Mouse (Mus musculus): ENCODE measurements at regions not wholly inside any gene's neighbourhood (a gene's known extent, or its start where the extent isn't known, plus 50 kb on each side); places are given as distances from the start of the nearest gene placed in this dataset.

DNA sequence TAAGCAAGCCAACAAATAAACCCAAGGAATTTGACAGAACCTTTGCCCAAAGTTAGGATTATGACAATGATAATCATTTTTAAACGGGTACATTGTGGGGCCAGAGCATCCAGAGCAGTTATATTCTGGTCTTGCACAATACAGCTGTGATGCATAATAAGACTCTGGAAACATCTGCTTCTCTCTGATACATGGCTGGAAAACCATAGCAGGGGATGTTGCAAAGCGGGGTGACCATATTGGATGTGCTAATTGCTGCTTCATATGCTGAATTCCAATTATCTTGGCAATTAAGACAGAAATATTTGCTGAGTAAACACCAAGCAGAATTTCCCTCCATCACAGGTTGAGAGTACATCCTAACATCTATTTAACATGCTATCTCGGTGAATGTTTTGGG lies 70.5 kb upstream of the Csl start:
- 70% methylated on average over 3 of the region's 3 CpGs for WGBS

DNA sequence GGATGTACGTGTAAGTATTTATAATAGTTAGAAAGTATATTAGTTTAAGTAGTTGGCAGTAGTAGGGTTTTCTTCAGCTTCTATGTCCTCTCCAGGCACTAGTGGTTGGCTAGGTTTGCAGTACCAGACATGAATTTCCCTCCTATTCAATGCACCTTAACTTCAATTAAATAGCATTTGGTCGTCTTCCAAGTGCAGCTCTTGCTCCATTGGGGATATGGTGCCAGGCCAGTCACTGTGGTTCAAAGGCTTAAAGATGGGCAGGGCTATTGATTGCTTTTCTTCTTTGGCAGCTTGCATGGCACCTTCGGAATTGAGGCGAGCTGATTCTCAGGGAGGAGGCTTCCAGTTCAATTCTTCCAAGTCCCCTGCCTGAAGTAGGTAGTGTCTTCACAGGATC lies 68.0 kb upstream of the Csl start:
- Histone ChIP-seq H3K4me3 (no peak overlapping the region), H3K4me2 (no peak overlapping the region), H3K9me3 (no peaks in the 10 kb centered on the region), H3K27me3 (no peaks in the 10 kb centered on the region), H3K9ac (no peak overlapping the region), H3K27ac (no peak overlapping the region), H3K4me1 (0 out of 2 replicates have a peak, but pooled peaks cover 3% of the 10 kb centered on the region), H3K36me3 (no peaks in the 10 kb centered on the region)
- 85% methylated on average over 4 of the region's 4 CpGs for WGBS
- no peak for ATAC-seq (ENCODE audit: insufficient number of reproducible peaks, insufficient read depth, low FRiP score, low TSS enrichment, low read depth)

More for the DNA sequence above, 70.5 kb upstream of the Csl start:
- no peaks in the 10 kb centered on the region for H3K27me3 ChIP-seq
- no peak overlapping the region for H3K27ac ChIP-seq
- no peaks in the 10 kb centered on the region for H3K36me3 ChIP-seq
- H3K4me2 ChIP-seq = no peak overlapping the region
- no peak overlapping the region for H3K9ac ChIP-seq
- H3K4me1 ChIP-seq = 0 out of 2 replicates have a peak, but pooled peaks cover 3% of the 10 kb centered on the region
- ATAC-seq (ENCODE audit: insufficient number of reproducible peaks, insufficient read depth, low FRiP score, low TSS enrichment, low read depth) = no peak
- H3K4me3 ChIP-seq = no peak overlapping the region
- H3K9me3 ChIP-seq = no peaks in the 10 kb centered on the region

GRCm38 (mm10) chr10:99825881-99826280 lies 66.4 kb upstream of the Csl start:
- no peak for ATAC-seq (ENCODE audit: insufficient number of reproducible peaks, insufficient read depth, low FRiP score, low TSS enrichment, low read depth)
- WGBS = 78% methylated on average over 4 of the region's 4 CpGs
- Histone ChIP-seq H3K27ac (no peak overlapping the region), H3K9me3 (no peaks in the 10 kb centered on the region), H3K27me3 (no peaks in the 10 kb centered on the region), H3K36me3 (no peaks in the 10 kb centered on the region), H3K4me2 (no peak overlapping the region), H3K9ac (no peak overlapping the region), H3K4me1 (0 out of 2 replicates have a peak, but pooled peaks cover 3% of the 10 kb centered on the region), H3K4me3 (no peak overlapping the region)

DNA sequence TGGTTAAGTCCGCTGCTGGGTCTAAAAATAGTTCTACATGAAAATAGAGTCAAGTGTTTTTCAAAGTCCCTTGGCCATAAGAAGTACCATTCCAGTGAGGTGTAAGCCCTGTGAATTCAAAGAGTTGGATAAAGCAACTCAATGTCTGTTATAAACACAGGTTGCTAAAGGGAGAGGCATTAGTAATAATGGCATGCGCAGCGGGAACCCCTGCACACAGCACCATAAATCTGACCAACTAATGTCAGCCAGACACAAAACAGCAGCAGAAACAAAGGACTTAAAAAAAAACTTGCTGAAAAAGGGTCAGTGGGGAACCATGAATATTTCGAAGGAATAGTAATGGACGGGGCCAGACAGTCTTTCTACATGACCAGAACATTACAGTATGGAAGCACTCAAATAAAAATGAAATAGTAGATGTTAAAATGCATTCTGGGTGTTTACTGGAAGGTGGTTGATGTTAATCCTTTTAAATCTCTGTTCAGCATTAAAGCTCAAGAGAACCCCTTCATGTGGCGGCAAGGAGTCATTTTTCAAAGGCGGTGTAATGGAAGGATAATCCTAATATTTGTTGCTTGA lies 52.7 kb upstream of the Csl start:
- no peak for ATAC-seq (ENCODE audit: insufficient number of reproducible peaks, insufficient read depth, low FRiP score, low TSS enrichment, low read depth)

DNA sequence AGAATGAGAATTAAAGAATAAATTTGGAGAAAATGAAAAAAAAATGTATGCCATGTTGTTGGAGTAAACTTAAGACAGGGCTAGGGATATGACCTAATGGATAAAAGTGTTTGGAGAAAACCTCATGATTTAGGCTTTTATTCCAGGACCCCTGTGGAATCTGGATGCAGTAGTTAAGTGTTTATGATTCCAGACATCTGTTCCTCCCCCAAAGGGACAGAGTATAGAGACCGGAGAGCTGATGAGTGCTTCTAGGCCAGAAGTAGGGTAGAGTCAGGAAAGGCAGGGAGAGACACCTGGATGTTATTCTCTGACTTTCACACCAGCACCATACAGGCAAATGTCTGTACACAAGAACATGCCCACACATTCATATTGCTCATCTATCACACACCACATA lies 52.0 kb upstream of the Csl start:
- H3K9me3 ChIP-seq = no peaks in the 10 kb centered on the region
- no peaks in the 10 kb centered on the region for H3K36me3 ChIP-seq
- H3K27me3 ChIP-seq = no peaks in the 10 kb centered on the region
- ATAC-seq (ENCODE audit: insufficient number of reproducible peaks, insufficient read depth, low FRiP score, low TSS enrichment, low read depth) = no peak
- no peak overlapping the region for H3K9ac ChIP-seq
- no peak overlapping the region for H3K27ac ChIP-seq
- no peaks in the 10 kb centered on the region for H3K4me1 ChIP-seq
- 89% methylated on average over 1 of the region's 1 CpGs for WGBS
- no peak overlapping the region for H3K4me2 ChIP-seq
- H3K4me3 ChIP-seq = no peak overlapping the region

More for the DNA sequence above, 52.7 kb upstream of the Csl start:
- Histone ChIP-seq H3K27ac (no peak overlapping the region), H3K9me3 (no peaks in the 10 kb centered on the region), H3K36me3 (no peaks in the 10 kb centered on the region), H3K4me1 (no peaks in the 10 kb centered on the region), H3K9ac (no peak overlapping the region), H3K4me2 (no peak overlapping the region), H3K27me3 (no peaks in the 10 kb centered on the region), H3K4me3 (no peak overlapping the region)
- 78% methylated on average over 7 of the region's 7 CpGs for WGBS

Measured in embryonic facial prominence, embryonic 13.5 days (tissue).